Mouse (Mus musculus): ENCODE results near the gene Gm28635. TPM values are rescaled to one million over a fixed set of nuclear protein-coding genes. Genes with fewer than 3 reads are reported as not detected.

Gene Gm28635
- polyA plus RNA-seq, 1 experiment from 2014 or later, result not detected

DNA sequence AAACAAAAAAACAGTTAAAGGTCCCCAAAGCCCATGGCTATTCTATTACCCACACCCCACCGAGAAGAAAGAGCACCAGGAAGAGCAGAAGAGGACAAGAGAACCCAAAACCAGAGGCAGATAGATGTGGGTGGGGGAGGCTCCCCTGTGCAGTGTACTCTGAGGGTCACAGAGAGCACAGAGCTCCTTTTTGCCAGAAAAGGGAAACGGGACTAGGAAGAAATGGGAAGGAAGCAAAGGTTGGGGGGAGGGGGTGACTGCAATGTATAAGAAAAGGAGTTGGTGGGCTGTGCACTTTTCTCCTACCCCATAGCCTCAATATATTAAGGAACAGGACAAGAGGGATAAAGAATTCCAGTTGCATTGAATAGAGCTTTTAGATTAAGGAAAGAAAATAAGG lies 76.9 kb downstream of the Gm28635 start:
- H3K36me3 ChIP-seq (ENCODE audit: control insufficient read depth, insufficient read depth, low read length), result peaks cover 91% of the 10 kb centered on the region
- ATAC-seq (replicated peaks; ENCODE audit: low FRiP score, low TSS enrichment, low read depth), result no peak
- DNase-seq (ENCODE audit: low spot score), result no peak
- H3K4me3 ChIP-seq (ENCODE audit: low read depth, low read length), result no peak overlapping the region
- no peak overlapping the region for H3K27ac ChIP-seq (ENCODE audit: low read depth)
- WGBS, result 54% methylated on average over 2 of the region's 2 CpGs
- no peaks in the 10 kb centered on the region for H3K9me3 ChIP-seq (ENCODE audit: control insufficient read depth, low read length)
- no peaks in the 10 kb centered on the region for H3K27me3 ChIP-seq (replicated peaks; ENCODE audit: control insufficient read depth, insufficient read depth, low read length)
- H3K4me2 ChIP-seq (ENCODE audit: low read length), result no peak overlapping the region
- H3K4me1 ChIP-seq (replicated peaks; ENCODE audit: control insufficient read depth, insufficient read depth, low read length), result no peaks in the 10 kb centered on the region
- H3K9ac ChIP-seq (ENCODE audit: low read length), result no peak overlapping the region

GRCm38 (mm10) chr2:84599270-84599888 lies 78.5 kb downstream of the Gm28635 start:
- ATAC-seq (replicated peaks; ENCODE audit: low FRiP score, low TSS enrichment, low read depth), result no peak
- Histone ChIP-seq H3K4me3 (ENCODE audit: low read depth, low read length) (no peak overlapping the region), H3K36me3 (ENCODE audit: control insufficient read depth, insufficient read depth, low read length) (peaks cover 88% of the 10 kb centered on the region), H3K27ac (ENCODE audit: low read depth) (no peak overlapping the region), H3K9me3 (ENCODE audit: control insufficient read depth, low read length) (no peaks in the 10 kb centered on the region), H3K4me1 (replicated peaks; ENCODE audit: control insufficient read depth, insufficient read depth, low read length) (no peaks in the 10 kb centered on the region), H3K27me3 (replicated peaks; ENCODE audit: control insufficient read depth, insufficient read depth, low read length) (no peaks in the 10 kb centered on the region), H3K9ac (ENCODE audit: low read length) (no peak overlapping the region), H3K4me2 (ENCODE audit: low read length) (no peak overlapping the region)
- 91% methylated on average over 6 of the region's 6 CpGs for WGBS
- DNase-seq (ENCODE audit: low spot score), result no peak

GRCm38 (mm10) chr2:84597123-84597522 lies 80.7 kb downstream of the Gm28635 start:
- Histone ChIP-seq H3K4me2 (ENCODE audit: low read length) (no peak overlapping the region), H3K9ac (ENCODE audit: low read length) (no peak overlapping the region), H3K9me3 (ENCODE audit: control insufficient read depth, low read length) (no peaks in the 10 kb centered on the region), H3K4me3 (ENCODE audit: low read depth, low read length) (no peak overlapping the region), H3K36me3 (ENCODE audit: control insufficient read depth, insufficient read depth, low read length) (peaks cover 77% of the 10 kb centered on the region), H3K27me3 (replicated peaks; ENCODE audit: control insufficient read depth, insufficient read depth, low read length) (no peaks in the 10 kb centered on the region), H3K27ac (ENCODE audit: low read depth) (no peak overlapping the region), H3K4me1 (replicated peaks; ENCODE audit: control insufficient read depth, insufficient read depth, low read length) (no peaks in the 10 kb centered on the region)
- DNase-seq (ENCODE audit: low spot score) (no peak), ATAC-seq (replicated peaks; ENCODE audit: low FRiP score, low TSS enrichment, low read depth) (no peak)
- WGBS, result 88% methylated on average over 1 of the region's 1 CpGs

DNA sequence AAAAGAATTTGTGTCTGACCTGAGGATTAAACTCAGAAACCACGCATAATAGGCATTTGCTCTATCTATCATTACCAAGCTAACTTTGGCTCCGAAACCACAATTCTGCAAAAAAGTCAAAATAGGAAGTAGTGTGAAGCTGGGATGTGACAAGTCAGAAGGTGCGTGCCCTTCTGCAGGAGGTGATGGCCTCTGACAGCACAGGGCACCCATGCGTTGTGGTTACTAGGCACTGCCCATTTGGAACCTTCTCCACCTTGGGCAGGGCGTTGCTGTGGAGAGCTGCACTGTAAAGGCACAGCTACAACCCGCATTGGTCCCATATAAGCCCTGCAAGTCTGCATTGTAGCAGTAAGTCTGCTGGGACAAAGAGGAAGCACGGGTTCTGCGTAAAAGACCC lies 85.0 kb downstream of the Gm28635 start:
- no peaks in the 10 kb centered on the region for H3K9me3 ChIP-seq (ENCODE audit: control insufficient read depth, low read length)
- H3K27ac ChIP-seq (ENCODE audit: low read depth), result no peak overlapping the region
- no peak for DNase-seq (ENCODE audit: low spot score)
- no peaks in the 10 kb centered on the region for H3K27me3 ChIP-seq (replicated peaks; ENCODE audit: control insufficient read depth, insufficient read depth, low read length)
- H3K9ac ChIP-seq (ENCODE audit: low read length), result no peak overlapping the region
- no peaks in the 10 kb centered on the region for H3K4me1 ChIP-seq (replicated peaks; ENCODE audit: control insufficient read depth, insufficient read depth, low read length)
- H3K36me3 ChIP-seq (ENCODE audit: control insufficient read depth, insufficient read depth, low read length), result peaks cover 45% of the 10 kb centered on the region
- WGBS, result 93% methylated on average over 8 of the region's 8 CpGs
- no peak overlapping the region for H3K4me2 ChIP-seq (ENCODE audit: low read length)
- H3K4me3 ChIP-seq (ENCODE audit: low read depth, low read length), result no peak overlapping the region
- ATAC-seq (replicated peaks; ENCODE audit: low FRiP score, low TSS enrichment, low read depth), result no peak

- no peak overlapping the region for H3K4me2 ChIP-seq (ENCODE audit: low read length)
- no peaks in the 10 kb centered on the region for H3K36me3 ChIP-seq (ENCODE audit: control insufficient read depth, insufficient read depth, low read length)
- DNase-seq (ENCODE audit: low spot score) (no peak), ATAC-seq (replicated peaks; ENCODE audit: low FRiP score, low TSS enrichment, low read depth) (no peak)
- H3K9ac ChIP-seq (ENCODE audit: low read length), result no peak overlapping the region
- H3K4me3 ChIP-seq (ENCODE audit: low read depth, low read length), result no peak overlapping the region
- no peaks in the 10 kb centered on the region for H3K9me3 ChIP-seq (ENCODE audit: control insufficient read depth, low read length)
- 88% methylated on average over 8 of the region's 8 CpGs for WGBS
- H3K27me3 ChIP-seq (replicated peaks; ENCODE audit: control insufficient read depth, insufficient read depth, low read length), result no peaks in the 10 kb centered on the region
- H3K27ac ChIP-seq (ENCODE audit: low read depth), result no peak overlapping the region
- no peaks in the 10 kb centered on the region for H3K4me1 ChIP-seq (replicated peaks; ENCODE audit: control insufficient read depth, insufficient read depth, low read length)
Measured at GRCm38 (mm10) chr2:84585700-84586099, 92.1 kb downstream of the Gm28635 start.

- no peak for DNase-seq (ENCODE audit: low spot score)
- peaks cover 4% of the 10 kb centered on the region; the same call in 1 of the 2 replicates for H3K9me3 ChIP-seq (ENCODE audit: control insufficient read depth, low read length)
- no peaks in the 10 kb centered on the region for H3K4me1 ChIP-seq (replicated peaks; ENCODE audit: control insufficient read depth, insufficient read depth, low read length)
- H3K4me2 ChIP-seq (ENCODE audit: low read length), result no peak overlapping the region
- H3K4me3 ChIP-seq (ENCODE audit: low read depth, low read length), result no peak overlapping the region
- ATAC-seq (replicated peaks; ENCODE audit: low FRiP score, low TSS enrichment, low read depth), result no peak
- peaks cover 5% of the 10 kb centered on the region; the same call in 1 of the 2 replicates for H3K36me3 ChIP-seq (ENCODE audit: control insufficient read depth, insufficient read depth, low read length)
- H3K9ac ChIP-seq (ENCODE audit: low read length), result no peak overlapping the region
- H3K27me3 ChIP-seq (replicated peaks; ENCODE audit: control insufficient read depth, insufficient read depth, low read length), result no peaks in the 10 kb centered on the region
- WGBS, result 85% methylated on average over 5 of the region's 5 CpGs
- H3K27ac ChIP-seq (ENCODE audit: low read depth), result no peak overlapping the region
Measured at GRCm38 (mm10) chr2:84582286-84582685, 95.6 kb downstream of the Gm28635 start.

DNA sequence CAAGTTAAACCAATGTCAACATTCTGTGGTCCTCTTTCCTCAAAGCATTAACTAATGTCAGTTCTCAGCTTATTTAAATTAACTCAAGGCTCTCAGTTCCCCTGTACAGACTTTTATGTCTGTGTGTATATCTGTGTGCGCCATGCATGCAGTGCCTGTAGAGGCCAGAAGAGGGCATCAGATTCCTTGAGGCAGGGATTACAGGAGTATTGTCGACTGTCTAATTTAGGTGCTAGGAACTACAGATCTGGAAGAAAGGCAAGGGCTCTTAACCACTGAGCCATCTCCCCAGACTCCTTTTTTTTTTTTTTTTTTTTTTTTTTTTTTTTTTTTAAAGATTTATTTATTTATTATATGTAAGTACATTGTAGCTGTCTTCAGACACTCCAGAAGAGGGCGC lies 96.6 kb downstream of the Gm28635 start:
- no peak for DNase-seq (ENCODE audit: low spot score)
- WGBS, result 84% methylated on average over 2 of the region's 3 CpGs

GRCm38 (mm10) chr2:84579311-84579710 lies 98.5 kb downstream of the Gm28635 start:
- Histone ChIP-seq H3K4me1 (replicated peaks; ENCODE audit: control insufficient read depth, insufficient read depth, low read length) (no peaks in the 10 kb centered on the region), H3K27ac (ENCODE audit: low read depth) (no peak overlapping the region), H3K27me3 (replicated peaks; ENCODE audit: control insufficient read depth, insufficient read depth, low read length) (no peaks in the 10 kb centered on the region), H3K9ac (ENCODE audit: low read length) (no peak overlapping the region), H3K4me3 (ENCODE audit: low read depth, low read length) (no peak overlapping the region), H3K4me2 (ENCODE audit: low read length) (no peak overlapping the region), H3K36me3 (ENCODE audit: control insufficient read depth, insufficient read depth, low read length) (peaks cover 5% of the 10 kb centered on the region; the same call in 1 of the 2 replicates), H3K9me3 (ENCODE audit: control insufficient read depth, low read length) (peaks cover 4% of the 10 kb centered on the region; the same call in 1 of the 2 replicates)
- ATAC-seq (replicated peaks; ENCODE audit: low FRiP score, low TSS enrichment, low read depth) (no peak), DNase-seq (ENCODE audit: low spot score) (no peak)
- WGBS, result 92% methylated on average over 2 of the region's 2 CpGs

More for the DNA sequence above, 96.6 kb downstream of the Gm28635 start:
- Histone ChIP-seq H3K4me2 (ENCODE audit: low read length) (no peak overlapping the region), H3K27me3 (replicated peaks; ENCODE audit: control insufficient read depth, insufficient read depth, low read length) (no peaks in the 10 kb centered on the region), H3K36me3 (ENCODE audit: control insufficient read depth, insufficient read depth, low read length) (peaks cover 5% of the 10 kb centered on the region; the same call in 1 of the 2 replicates), H3K9ac (ENCODE audit: low read length) (no peak overlapping the region), H3K4me1 (replicated peaks; ENCODE audit: control insufficient read depth, insufficient read depth, low read length) (no peaks in the 10 kb centered on the region), H3K4me3 (ENCODE audit: low read depth, low read length) (no peak overlapping the region), H3K9me3 (ENCODE audit: control insufficient read depth, low read length) (peaks cover 4% of the 10 kb centered on the region; the same call in 1 of the 2 replicates), H3K27ac (ENCODE audit: low read depth) (no peak overlapping the region)
- no peak for ATAC-seq (replicated peaks; ENCODE audit: low FRiP score, low TSS enrichment, low read depth)

GRCm38 (mm10) chr2:84574130-84574529 lies 103.7 kb downstream of the Gm28635 start:
- no peak overlapping the region for H3K9ac ChIP-seq (ENCODE audit: low read length)
- no peak overlapping the region for H3K4me3 ChIP-seq (ENCODE audit: low read depth, low read length)
- no peak for ATAC-seq (replicated peaks; ENCODE audit: low FRiP score, low TSS enrichment, low read depth)
- no peaks in the 10 kb centered on the region for H3K27me3 ChIP-seq (replicated peaks; ENCODE audit: control insufficient read depth, insufficient read depth, low read length)
- H3K9me3 ChIP-seq (ENCODE audit: control insufficient read depth, low read length), result peaks cover 4% of the 10 kb centered on the region; the same call in 1 of the 2 replicates
- peaks cover 5% of the 10 kb centered on the region; the same call in 1 of the 2 replicates for H3K36me3 ChIP-seq (ENCODE audit: control insufficient read depth, insufficient read depth, low read length)
- DNase-seq (ENCODE audit: low spot score), result no peak
- H3K27ac ChIP-seq (ENCODE audit: low read depth), result no peak overlapping the region
- no peaks in the 10 kb centered on the region for H3K4me1 ChIP-seq (replicated peaks; ENCODE audit: control insufficient read depth, insufficient read depth, low read length)
- H3K4me2 ChIP-seq (ENCODE audit: low read length), result no peak overlapping the region
- 84% methylated on average over 4 of the region's 4 CpGs for WGBS

All from intestine, embryonic 14.5 days (tissue).